Mouse (Mus musculus) forelimb bud, embryonic 11.5 days (tissue): ENCODE results near the gene Lsm7.

Experiments used
- DNase-seq: peaks from one replicate; pipeline ENCODE4 v3.0.0-alpha.2; 2012; ENCODE audit warnings: low read depth, low spot score

Lsm7 gene

GRCm38 (mm10) chr10:80854913-80855748, at the start of gene Lsm7, which contains the start of gene Sppl2b:
Gene Lsm7 (minus strand): TSS chr10:80855209.
Gene Sppl2b (plus strand): TSS chr10:80855275.
- peak; percentile 96 for DNase-seq

GRCm38 (mm10) chr10:80904709-80905108, 49.7 kb upstream of the Lsm7 start:
- DNase-seq = no peak

- DNase-seq = no peak
Measured at GRCm38 (mm10) chr10:80904004-80904693, 49.1 kb upstream of the Lsm7 start.

DNA sequence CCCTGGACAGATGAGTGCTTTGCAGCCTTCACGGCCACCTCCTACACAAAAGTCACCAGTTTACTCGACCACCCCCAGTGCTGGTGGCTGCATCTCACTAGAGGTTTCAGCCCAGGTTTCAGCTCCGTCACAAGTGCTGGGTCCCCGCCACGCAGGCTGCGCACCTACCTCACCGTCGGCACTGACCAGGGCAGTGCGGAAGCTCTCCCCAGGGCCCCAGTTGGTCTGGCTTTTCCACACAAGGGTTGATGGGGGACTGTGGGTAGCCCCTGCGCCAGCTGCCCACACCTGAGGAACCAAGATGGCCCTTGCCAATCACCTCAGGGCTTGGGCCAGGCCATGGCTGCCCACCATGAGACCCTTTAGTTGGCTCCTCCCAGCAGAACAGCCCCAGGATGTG, 48.3 kb upstream of the Lsm7 start:
- DNase-seq = no peak

DNA sequence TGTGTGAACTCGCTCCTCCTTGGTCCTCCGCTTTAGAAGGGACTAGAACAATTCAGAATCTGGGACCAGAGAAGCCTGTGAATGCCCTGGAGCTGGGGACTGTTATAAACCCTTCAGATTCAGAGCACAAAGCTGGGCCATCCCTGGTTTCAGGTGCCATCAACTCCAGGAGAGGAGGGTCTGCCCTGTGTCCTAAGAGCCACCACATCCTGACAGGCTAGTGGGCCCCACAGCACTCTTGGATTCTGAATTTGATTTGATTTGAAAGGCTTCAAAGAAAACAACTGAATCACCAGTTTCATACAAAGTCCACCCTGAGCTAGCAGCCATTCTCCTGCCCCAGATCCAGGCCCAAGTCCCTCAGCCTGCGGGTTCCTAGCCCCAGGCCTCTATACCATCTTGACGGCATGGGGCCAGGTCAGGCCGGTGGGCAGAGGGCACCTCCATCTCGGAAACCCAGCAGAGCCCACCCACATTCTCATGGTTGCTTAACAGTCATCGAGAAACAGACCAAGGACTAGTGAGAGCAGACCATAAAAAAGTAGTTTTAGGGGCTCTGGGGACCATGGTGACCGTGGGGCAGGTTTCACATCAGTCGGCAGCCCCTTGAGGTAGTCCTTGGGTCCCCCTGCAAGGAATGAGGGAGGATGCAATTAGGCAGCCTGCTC, 47.4 kb upstream of the Lsm7 start:
- DNase-seq = no peak

GRCm38 (mm10) chr10:80901409-80902272, 46.6 kb upstream of the Lsm7 start:
- no peak for DNase-seq

- peak; percentile 100 for DNase-seq
Measured at GRCm38 (mm10) chr10:80900318-80901247, 45.6 kb upstream of the Lsm7 start, which contains the start of gene Timm13. Gene Timm13 (minus strand): TSS chr10:80900969.

- DNase-seq = no peak
Measured at GRCm38 (mm10) chr10:80899591-80900317, 44.7 kb upstream of the Lsm7 start.

GRCm38 (mm10) chr10:80899074-80899473, 44.1 kb upstream of the Lsm7 start:
- no peak for DNase-seq

- no peak for DNase-seq
Measured at GRCm38 (mm10) chr10:80897861-80898510, 43.0 kb upstream of the Lsm7 start.

- DNase-seq = no peak
Measured at GRCm38 (mm10) chr10:80896581-80897485, 41.8 kb upstream of the Lsm7 start.

- DNase-seq = no peak
Measured at GRCm38 (mm10) chr10:80895697-80896096, 40.7 kb upstream of the Lsm7 start.

DNA sequence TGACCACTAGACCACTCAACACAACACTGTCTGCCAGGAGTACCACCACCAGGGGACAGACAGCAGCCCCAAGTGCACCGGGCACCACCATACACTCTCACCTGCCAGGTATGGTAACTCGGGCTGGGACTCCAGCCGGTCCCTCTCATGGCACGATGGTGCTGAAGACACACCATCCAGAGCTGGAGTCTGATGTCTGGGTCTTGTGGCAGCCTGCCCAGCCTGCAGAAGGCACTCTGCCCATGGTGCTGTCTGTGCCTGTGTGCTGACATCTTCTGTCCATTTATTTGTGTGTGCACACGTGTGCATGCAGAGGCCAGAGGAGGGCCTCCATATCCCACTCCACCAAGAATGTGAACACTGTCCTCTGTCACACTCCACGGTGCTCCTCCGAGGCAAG, 40.1 kb upstream of the Lsm7 start:
- DNase-seq = no peak

DNA sequence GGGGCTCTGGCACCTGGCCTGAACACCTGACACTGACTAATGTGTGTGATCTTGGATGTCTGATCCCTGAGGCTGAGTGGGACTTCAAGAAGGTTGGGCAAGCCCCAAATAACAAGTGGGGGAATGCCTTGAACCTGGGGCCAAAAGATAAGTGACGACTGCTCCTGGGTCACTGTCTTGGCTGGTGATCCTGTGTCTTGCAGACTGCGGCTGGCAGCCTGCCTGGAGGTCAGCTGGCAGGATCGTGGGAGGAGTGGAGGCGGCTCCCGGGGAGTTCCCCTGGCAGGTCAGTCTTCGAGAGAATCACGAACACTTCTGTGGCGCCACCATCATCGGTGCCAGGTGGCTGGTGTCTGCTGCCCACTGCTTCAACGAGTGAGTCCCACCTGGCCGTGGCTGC, 32.2 kb upstream of the Lsm7 start:
- no peak for DNase-seq

- DNase-seq = peak; percentile 72
Measured at GRCm38 (mm10) chr10:80881301-80881700, 26.3 kb upstream of the Lsm7 start.

DNA sequence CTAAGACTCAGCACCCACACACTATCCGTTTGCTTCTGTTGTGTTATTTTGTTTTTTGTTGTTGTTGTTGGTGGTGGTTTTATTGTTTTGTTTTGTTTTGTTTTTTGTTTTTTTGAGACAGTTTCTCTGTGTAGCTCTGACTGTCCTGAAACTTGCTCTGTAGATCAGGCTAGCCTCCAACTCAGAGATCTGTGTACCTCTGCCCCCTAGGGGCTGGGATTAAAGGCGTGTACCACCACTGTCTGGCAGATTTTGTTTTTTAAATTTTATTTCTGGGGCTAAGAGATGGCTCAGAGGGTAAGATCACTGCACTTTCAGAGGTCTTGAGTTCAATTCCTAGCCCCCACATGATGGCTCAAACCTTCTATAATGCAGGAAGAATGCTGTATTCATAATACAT, 25.9 kb upstream of the Lsm7 start:
- no peak for DNase-seq

GRCm38 (mm10) chr10:80880131-80880641, 25.2 kb upstream of the Lsm7 start:
- DNase-seq = peak; percentile 73

DNA sequence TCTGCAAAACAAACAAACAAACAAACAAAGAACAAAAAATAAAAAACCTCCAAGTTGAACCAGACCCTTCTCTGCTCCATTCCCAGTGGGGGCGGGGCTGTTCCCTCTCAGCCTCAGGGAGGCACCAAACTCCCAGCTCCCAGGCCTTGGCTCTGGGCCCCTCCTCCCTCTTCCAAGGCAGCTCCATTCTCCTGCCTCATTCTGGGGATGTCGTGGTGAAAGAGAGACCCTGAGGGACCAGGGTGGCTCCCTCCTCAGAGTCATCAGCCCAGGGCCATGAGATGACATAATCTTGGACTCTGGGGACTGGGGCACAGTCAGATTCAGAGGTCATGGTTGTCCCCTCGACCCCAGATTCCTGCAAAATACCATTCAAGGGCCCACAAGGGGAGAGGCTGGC, 21.6 kb upstream of the Lsm7 start:
- DNase-seq = no peak
